In the genomic region with DNA sequence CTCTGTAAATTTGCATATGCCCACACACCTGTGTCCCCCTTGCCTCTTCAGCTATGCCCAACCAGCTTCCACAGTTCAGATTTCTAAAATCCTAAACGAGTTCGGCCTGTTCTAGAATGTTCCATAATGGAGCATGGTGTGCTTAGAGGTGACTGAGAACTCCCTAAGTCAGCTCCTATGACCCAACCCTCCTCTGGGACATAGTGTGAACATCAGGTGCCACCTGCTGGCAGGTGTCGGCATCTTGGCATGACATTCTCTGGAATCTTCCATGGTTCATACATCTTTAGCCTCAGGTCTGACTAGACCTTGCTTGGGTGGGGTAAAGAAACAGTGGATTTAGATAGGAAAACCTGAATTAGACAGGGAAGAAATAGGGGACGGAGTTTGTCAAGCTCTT, we compare ENCODE assay signal across 9 mouse cellular contexts. TPM values are rescaled to one million over a fixed set of nuclear protein-coding genes. Genes with fewer than 3 reads are reported as not detected.
DNase-seq lines count a peak whose midpoint lies in the region; ATAC-seq and TF ChIP-seq lines count a peak whose summit lies in the region.
"Had no signal": no experiment of that assay in that cellular context is flagged by ENCODE, and none has a peak within 500 bp of the region (broad histone marks: within the 10 kb centered on the region; RNA-seq: fewer than 3 reads in every experiment).

No protein-coding gene starts in this region.

- no peak for ATAC-seq in kidney, postnatal 0 days (replicated peaks; ENCODE audit: low FRiP score, low read depth)
- ATAC-seq in forebrain, embryonic 11.5 days (replicated peaks; ENCODE audit: low FRiP score) = no peak
- no peak for ATAC-seq in hindbrain, embryonic 11.5 days (ENCODE audit: low FRiP score)

- no peak overlapping the region for H3K4me3 ChIP-seq in testis, adult 2 months (ENCODE audit: control insufficient read depth, low read depth, low read length)
- H3K4me3 ChIP-seq in kidney, postnatal 0 days (replicated peaks; ENCODE audit: low read depth, low read length) = no peak overlapping the region
- no peak overlapping the region for H3K4me3 ChIP-seq in forebrain, embryonic 11.5 days (ENCODE audit: low read depth, low read length)
- no peak overlapping the region for H3K4me3 ChIP-seq in hindbrain, embryonic 11.5 days (ENCODE audit: low read depth, low read length)

- no peaks in the 10 kb centered on the region for H3K36me3 ChIP-seq in testis, adult 2 months (ENCODE audit: control insufficient read depth, insufficient read depth, low read length)
- H3K36me3 ChIP-seq in kidney, postnatal 0 days (ENCODE audit: insufficient read depth, low read length) = no peaks in the 10 kb centered on the region
- no peaks in the 10 kb centered on the region for H3K36me3 ChIP-seq in forebrain, embryonic 11.5 days (ENCODE audit: control insufficient read depth, insufficient read depth, low read length)
- no peaks in the 10 kb centered on the region for H3K36me3 ChIP-seq in hindbrain, embryonic 11.5 days (ENCODE audit: control insufficient read depth, insufficient read depth, low read length)

- no peak overlapping the region for H3K27ac ChIP-seq in testis, adult 2 months (ENCODE audit: control insufficient read depth, insufficient read depth, low read depth, low read length)
- H3K27ac ChIP-seq in kidney, postnatal 0 days = no peak overlapping the region
- H3K27ac ChIP-seq in forebrain, embryonic 11.5 days (ENCODE audit: low read depth, low read length) = no peak overlapping the region
- no peak overlapping the region for H3K27ac ChIP-seq in hindbrain, embryonic 11.5 days (ENCODE audit: low read depth, low read length)

- no peaks in the 10 kb centered on the region; the same call in 1 of the 2 replicates for H3K4me1 ChIP-seq in testis, adult 2 months (ENCODE audit: control insufficient read depth, insufficient read depth, low read length)
- H3K4me1 ChIP-seq in kidney, postnatal 0 days (replicated peaks; ENCODE audit: insufficient read depth, low read length) = no peaks in the 10 kb centered on the region
- no peaks in the 10 kb centered on the region for H3K4me1 ChIP-seq in forebrain, embryonic 11.5 days (replicated peaks; ENCODE audit: control insufficient read depth, insufficient read depth, low read length)
- no peaks in the 10 kb centered on the region for H3K4me1 ChIP-seq in hindbrain, embryonic 11.5 days (replicated peaks; ENCODE audit: control insufficient read depth, insufficient read depth, low read length)

- no peak overlapping the region for H3K9ac ChIP-seq in kidney, postnatal 0 days (ENCODE audit: low read depth, low read length)
- H3K9ac ChIP-seq in forebrain, embryonic 11.5 days (ENCODE audit: low read length) = no peak overlapping the region
- H3K9ac ChIP-seq in hindbrain, embryonic 11.5 days (ENCODE audit: low read depth, low read length) = no peak overlapping the region

- no peak overlapping the region for H3K4me2 ChIP-seq in kidney, postnatal 0 days (ENCODE audit: low read length)
- H3K4me2 ChIP-seq in forebrain, embryonic 11.5 days (ENCODE audit: low read depth, low read length, severe bottlenecking) = no peak overlapping the region
- no peak overlapping the region for H3K4me2 ChIP-seq in hindbrain, embryonic 11.5 days (replicated peaks; ENCODE audit: low read depth, low read length)

- no peaks in the 10 kb centered on the region for H3K27me3 ChIP-seq in testis, adult 2 months (ENCODE audit: control insufficient read depth, insufficient read depth, low read length)
- no peaks in the 10 kb centered on the region for H3K27me3 ChIP-seq in kidney, postnatal 0 days (ENCODE audit: insufficient read depth, low read length)
- no peaks in the 10 kb centered on the region for H3K27me3 ChIP-seq in forebrain, embryonic 11.5 days (ENCODE audit: control insufficient read depth, insufficient read depth, low read length)
- no peaks in the 10 kb centered on the region for H3K27me3 ChIP-seq in hindbrain, embryonic 11.5 days (ENCODE audit: control insufficient read depth, insufficient read depth, low read length)

- TF ChIP-seq CTCF in testis, adult 2 months (IDR thresholded peaks at IDR 0.05; ENCODE audit: control insufficient read depth, insufficient read depth, insufficient replicate concordance, low read depth, low read length) = peak; percentile 27; the same call in 1 of the 2 replicates
- peak; percentile 20; the same call in 1 of the 2 replicates for TF ChIP-seq CTCF in brain, embryonic 14.5 days (IDR thresholded peaks at IDR 0.05; ENCODE audit: borderline replicate concordance, extremely low read depth, insufficient read depth, insufficient read length)
- TF ChIP-seq CTCF in kidney, postnatal 0 days (IDR thresholded peaks at IDR 0.05; ENCODE audit: low read depth) = peak; percentile 72

- WGBS in kidney, postnatal 0 days = 69% methylated on average over 4 of the region's 4 CpGs
- WGBS in forebrain, embryonic 11.5 days = 80% methylated on average over 4 of the region's 4 CpGs
- 78% methylated on average over 4 of the region's 4 CpGs for WGBS in hindbrain, embryonic 11.5 days

- TF ChIP-seq POLR2A in testis, adult 2 months (IDR thresholded peaks at IDR 0.05; ENCODE audit: control insufficient read depth, low read depth, low read length) = no peak
- TF ChIP-seq POLR2A in brain, embryonic 14.5 days (IDR thresholded peaks at IDR 0.05; ENCODE audit: borderline replicate concordance, extremely low read depth, insufficient read depth, insufficient read length, poor library complexity, severe bottlenecking) = no peak

- H3K9me3 ChIP-seq in kidney, postnatal 0 days (replicated peaks; ENCODE audit: low read length) = no peaks in the 10 kb centered on the region
- no peaks in the 10 kb centered on the region for H3K9me3 ChIP-seq in forebrain, embryonic 11.5 days (ENCODE audit: control insufficient read depth, low read length)
- no peaks in the 10 kb centered on the region for H3K9me3 ChIP-seq in hindbrain, embryonic 11.5 days (ENCODE audit: control insufficient read depth, low read length)

- no peak for DNase-seq in testis, postnatal 10 days (ENCODE audit: low spot score)
- peak; percentile 18 for DNase-seq in brain, embryonic 14.5 days (ENCODE audit: low read depth)
- DNase-seq in kidney, postnatal 0 days (ENCODE audit: low spot score) = peak; percentile 50
- peak; percentile 32 for DNase-seq in retina, postnatal 1 day
- DNase-seq in gastrocnemius, postnatal 10 days = no peak
- DNase-seq in forebrain, embryonic 11.5 days (ENCODE audit: low spot score) = no peak
- DNase-seq in hindbrain, embryonic 11.5 days (ENCODE audit: low spot score) = no peak

RNA-seq across cellular contexts. Expression of gene Muc6, which starts 15.9 kb away (rescaled TPM):
- 1.6 and 1.8 TPM in 2 replicates for polyA plus RNA-seq in testis, adult 2 months (2012; rRNA removed)
- polyA plus RNA-seq in brain, embryonic 14.5 days (2012; rRNA removed) = 0.01 and 0.05 TPM in 2 replicates
- 0.05 and 0.09 TPM in 2 replicates for polyA plus RNA-seq in kidney, postnatal 0 days (2015; fragmentation: Nextera tagmentation; extraction: Ambion mirVana)
- not detected for total RNA-seq in gastrocnemius, postnatal 10 days (2021)
- 0.19 and 0.23 TPM in 2 replicates for polyA plus RNA-seq in forebrain, embryonic 11.5 days (2014; fragmentation: Nextera tagmentation; extraction: Ambion mirVana)
- polyA plus RNA-seq in hindbrain, embryonic 11.5 days (2014; fragmentation: Nextera tagmentation; extraction: Ambion mirVana) = 0.17 TPM in 2 replicates
- total RNA-seq: heart, adult 18-20 months had no signal

RNA-seq across cellular contexts. Expression of gene Muc2, which starts 19.1 kb away (rescaled TPM):
- polyA plus RNA-seq in testis, adult 2 months (2012; rRNA removed) = 1.3 and 1.8 TPM in 2 replicates
- 0.89 and 2.5 TPM in 2 replicates for polyA plus RNA-seq in brain, embryonic 14.5 days (2012; rRNA removed)
- polyA plus RNA-seq in kidney, postnatal 0 days (2015; fragmentation: Nextera tagmentation; extraction: Ambion mirVana) = 0.08 and 0.14 TPM in 2 replicates
- total RNA-seq in gastrocnemius, postnatal 10 days (2021) = under 1 TPM; 0.28 to 0.32 TPM
- 0.15 and 0.67 TPM in 2 replicates for polyA plus RNA-seq in forebrain, embryonic 11.5 days (2014; fragmentation: Nextera tagmentation; extraction: Ambion mirVana)
- polyA plus RNA-seq in hindbrain, embryonic 11.5 days (2014; fragmentation: Nextera tagmentation; extraction: Ambion mirVana) = 0.07 and 0.32 TPM in 2 replicates

Comparison
In these comparisons a context has a peak if more than half of its experiments do, and no peak if none do; other contexts are left out.
1. CTCF ChIP-seq: peak in every context shown above with its lines; median percentile 72 in kidney, postnatal 0 days; 27 in testis, adult 2 months; 20 in brain, embryonic 14.5 days.
2. DNase-seq: peak in brain, embryonic 14.5 days (single experiment), kidney, postnatal 0 days (single experiment) and retina, postnatal 1 day (single experiment); none in testis, postnatal 10 days (single experiment), gastrocnemius, postnatal 10 days (single experiment), forebrain, embryonic 11.5 days (single experiment) and hindbrain, embryonic 11.5 days (single experiment).